Mouse (Mus musculus) intestine, embryonic 14.5 days (tissue): Measurements from ENCODE around the gene Hypk. TPM values are rescaled to one million over a fixed set of nuclear protein-coding genes. Genes with fewer than 3 reads are reported as not detected.
A peak's percentile ranks its signal among the peaks of the same experiment; 100 is the strongest.
"Not testable (repeated sequence)": the region's sequence is repeated elsewhere in the genome, so short reads cannot be mapped to it uniquely, and the experiment has no call there.

Experiments
- ATAC-seq: fragments of 200-750 bp; cut with Nextera tagmentation; replicated peaks from 2 replicates; pipeline ENCODE4 v1.8.0; 2017; ENCODE audit warnings: low read depth, moderate number of reproducible peaks, moderate TSS enrichment, moderate library complexity; ENCODE audit not compliant: low FRiP score, low TSS enrichment
- DNase-seq: peaks from one replicate; pipeline ENCODE4 v3.0.0-alpha.2; 2018; ENCODE audit warnings: low spot score
- H3K27ac ChIP-seq: fragments of 300-500 bp; sonication (generic); 2 replicates; pipeline ENCODE4 v1.5.1; 2014; ENCODE audit warnings: low read depth, mild to moderate bottlenecking, control low read depth
- H3K27me3 ChIP-seq: fragments of 300-500 bp; sonication (generic); replicated peaks from 2 replicates; pipeline ENCODE4 v1.6.1; 2014; ENCODE audit warnings: low read length, control low read depth; ENCODE audit not compliant: control insufficient read depth, insufficient read depth
- H3K36me3 ChIP-seq: fragments of 300-500 bp; sonication (generic); 2 replicates; pipeline ENCODE4 v1.6.1; 2014; ENCODE audit warnings: low read length, control low read depth; ENCODE audit not compliant: control insufficient read depth, insufficient read depth
- H3K4me1 ChIP-seq: fragments of 300-500 bp; sonication (generic); replicated peaks from 2 replicates; pipeline ENCODE4 v1.6.1; 2014; ENCODE audit warnings: low read length, control low read depth, mixed read lengths; ENCODE audit not compliant: control insufficient read depth, insufficient read depth
- H3K4me2 ChIP-seq: fragments of 300-500 bp; sonication (generic); 2 replicates; pipeline ENCODE4 v1.6.1; 2014; ENCODE audit warnings: low read length
- H3K4me3 ChIP-seq: fragments of 300-500 bp; sonication (generic); 2 replicates; pipeline ENCODE4 v1.5.1; 2014; ENCODE audit warnings: low read depth, low read length, control low read depth, mixed read lengths
- H3K9ac ChIP-seq: fragments of 300-500 bp; sonication (generic); 2 replicates; pipeline ENCODE4 v1.6.1; 2014; ENCODE audit warnings: mild to moderate bottlenecking, low read length
- H3K9me3 ChIP-seq: fragments of 300-500 bp; sonication (generic); 2 replicates; pipeline ENCODE4 v1.6.1; 2016; ENCODE audit warnings: low read length, control low read depth; ENCODE audit not compliant: control insufficient read depth
- WGBS: fragments of 180-500 bp; shearing (Covaris S2); extraction: QIAGEN DNeasy Blood & Tissue Kit; methylation state at CpG from one replicate; pipeline ENCODE4 v1.1.7; 2014; 5-methylcytosine and 5-hydroxymethylcytosine counted together
- microRNA-seq: library from miRNA; unstranded; fragments of <30 nt; microRNA quantifications from one replicate; pipeline ENCODE4, GENCODE M21; 2016
- polyA plus RNA-seq: library from polyadenylated mRNA; unstranded; fragments of >200 nt; fragmentation: Nextera tagmentation; extraction: Ambion mirVana; gene quantifications from 2 replicates; pipeline ENCODE4 v1.2.1, GENCODE M21; 2014

Gene Hypk
- polyA plus RNA-seq, 1 experiment from 2014 or later, result 84.8 TPM

DNA sequence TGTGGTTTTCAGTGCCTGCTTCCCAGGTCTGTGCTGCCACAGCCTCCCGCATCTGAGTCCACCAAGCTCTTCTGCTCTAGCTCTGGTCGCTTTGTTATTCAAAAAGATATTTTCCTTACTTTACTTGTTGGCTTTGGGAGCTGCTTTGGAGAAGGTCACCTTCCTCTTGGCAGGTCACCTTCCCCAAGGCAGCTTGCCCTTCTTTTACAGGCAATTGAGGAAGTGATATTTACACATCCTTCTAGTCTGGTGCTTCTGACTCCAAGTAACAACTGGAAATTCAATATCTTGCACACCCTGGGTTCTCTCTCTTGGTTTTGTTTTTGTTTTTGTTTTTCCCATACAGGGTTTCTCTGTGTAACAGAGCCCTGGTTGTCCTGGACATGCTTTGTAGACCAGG is 31.3 kb downstream of the Hypk start:
- H3K9ac ChIP-seq, H3K4me1 ChIP-seq, H3K9me3 ChIP-seq, ATAC-seq, H3K27ac ChIP-seq, H3K36me3 ChIP-seq, H3K27me3 ChIP-seq, H3K4me3 ChIP-seq, H3K4me2 ChIP-seq, DNase-seq: not testable (repeated sequence)
- WGBS, result 75% methylated on average over 1 of the region's 2 CpGs

DNA sequence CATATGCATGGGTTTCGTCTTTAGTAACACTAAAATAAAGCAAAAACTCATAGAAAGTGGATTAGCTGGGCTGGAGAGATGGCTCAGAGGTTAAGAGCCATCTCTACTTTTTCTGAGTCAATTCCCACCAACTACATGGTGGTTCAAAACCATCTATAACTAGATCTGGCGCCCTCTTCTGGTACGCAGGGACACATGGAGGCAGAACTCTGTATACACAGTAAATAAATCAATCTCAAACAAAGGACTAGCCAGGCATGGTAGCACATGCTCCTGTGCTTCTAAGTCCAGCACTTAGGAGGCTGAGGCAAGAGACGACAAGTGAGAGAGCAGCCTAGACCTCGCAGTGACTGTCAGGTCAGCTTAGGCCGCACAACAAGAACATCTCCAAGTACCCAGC is 48.5 kb downstream of the Hypk start:
- not testable (repeated sequence) for H3K4me1 ChIP-seq, H3K27ac ChIP-seq, H3K27me3 ChIP-seq, H3K9ac ChIP-seq, H3K36me3 ChIP-seq, H3K4me2 ChIP-seq, ATAC-seq, H3K9me3 ChIP-seq, H3K4me3 ChIP-seq, DNase-seq
- 86% methylated on average over 1 of the region's 6 CpGs for WGBS

DNA sequence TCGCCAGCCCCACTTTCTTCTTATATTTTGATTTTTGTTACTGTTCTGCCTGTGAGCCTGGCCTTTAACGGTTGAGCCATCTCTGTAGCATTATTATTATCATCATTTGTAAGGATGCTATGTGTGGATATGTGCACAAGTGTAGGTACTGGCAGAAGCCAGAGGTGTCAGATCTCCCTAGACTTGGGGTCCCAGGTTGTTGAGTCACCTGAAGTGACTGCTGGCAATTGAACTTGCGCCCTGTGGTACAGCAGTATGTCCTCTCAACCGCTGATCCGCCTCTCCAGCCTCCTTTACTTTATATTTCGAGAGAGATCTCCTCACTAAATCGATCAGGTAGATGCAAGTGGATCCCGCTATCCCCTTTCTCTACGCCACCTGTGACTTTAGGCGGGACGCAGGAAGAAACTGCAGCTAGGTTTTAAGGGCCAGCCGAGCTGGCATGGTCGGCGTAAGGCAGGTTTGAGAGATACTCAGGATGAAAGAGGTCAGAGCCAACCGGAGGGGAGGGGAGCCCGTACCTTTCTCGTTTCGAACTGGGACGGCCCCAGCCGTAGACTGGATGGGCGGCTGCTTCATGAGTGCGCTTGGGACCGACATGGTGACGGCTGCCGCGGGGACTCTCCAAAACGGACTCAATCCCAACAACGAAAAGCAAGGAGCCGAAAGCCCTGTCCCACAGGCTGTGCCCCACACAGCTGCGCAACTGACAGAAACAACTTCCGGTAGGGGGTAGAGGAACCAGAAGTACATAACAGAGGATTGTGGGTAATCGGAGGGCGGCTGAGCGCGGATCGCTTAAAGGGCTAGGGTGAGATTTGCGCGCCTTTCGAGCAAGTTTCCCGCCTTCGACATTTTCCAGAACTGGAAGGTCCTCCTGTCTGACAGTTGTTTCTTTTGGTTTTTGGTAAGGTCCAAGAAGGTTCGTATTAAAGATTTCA is 53.1 kb downstream of the Hypk start, which contains the start of the genes Mfap1a and Wdr76:
Mfap1a (minus strand) TSS at position 724 of the 941 bp plus-strand sequence.
Wdr76 (plus strand) TSS at position 782 of the 941 bp plus-strand sequence.
- Histone ChIP-seq H3K4me2 (peak within 1 kb of the TSS; percentile 85), H3K4me1 (peaks cover 15% of the 10 kb centered on the region), H3K9ac (peak within 1 kb of the TSS; percentile 58), H3K4me3 (peak within 1 kb of the TSS; percentile 60)
- not testable (repeated sequence) for H3K27me3 ChIP-seq, H3K27ac ChIP-seq, H3K36me3 ChIP-seq, H3K9me3 ChIP-seq
- WGBS, result 1% methylated on average over 38 of the region's 42 CpGs
- peak; percentile 93 for ATAC-seq
- DNase-seq, result peak; percentile 89

DNA sequence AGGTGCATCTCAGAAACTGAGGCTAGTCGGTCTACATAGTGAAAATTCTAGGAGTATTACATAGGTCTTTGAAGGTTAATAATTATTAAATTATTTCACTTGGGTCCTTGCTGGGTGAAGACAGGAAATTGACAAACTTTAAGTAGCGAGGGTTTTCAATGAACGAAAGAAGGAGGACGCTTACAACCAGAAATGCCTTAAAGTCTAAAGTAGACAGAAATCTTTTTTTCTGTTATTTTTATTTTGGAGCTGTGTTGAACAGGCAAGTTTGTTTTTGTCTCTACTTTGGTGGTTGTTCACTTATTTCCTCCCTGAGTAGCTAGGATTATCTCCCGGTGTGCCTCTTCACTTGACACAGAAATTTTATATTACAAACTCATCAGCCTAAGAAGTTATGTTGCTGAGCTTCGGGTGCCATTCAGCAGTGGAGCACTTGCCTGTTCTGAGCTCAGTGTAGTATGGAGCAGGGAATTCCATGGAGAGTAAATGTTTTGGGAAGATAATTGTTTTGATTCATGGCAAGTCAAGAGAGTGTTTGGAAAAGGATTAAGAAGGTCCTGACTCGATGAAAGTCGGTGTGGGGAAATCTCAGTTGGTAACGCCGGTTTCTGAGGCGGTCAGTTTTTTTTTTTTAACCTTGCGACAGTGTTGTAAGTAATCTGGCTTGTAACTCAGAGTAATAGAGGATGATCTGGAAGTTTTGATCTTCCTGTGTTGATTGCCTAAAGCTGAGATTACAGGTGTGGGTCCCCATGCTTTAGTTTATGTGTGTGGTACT is 54.3 kb downstream of the Hypk start:
- WGBS, result 4% methylated on average over 12 of the region's 12 CpGs
- peak overlapping the region; percentile 60 for H3K4me3 ChIP-seq
- DNase-seq (no peak), ATAC-seq (no peak)
- H3K9ac ChIP-seq, result peak overlapping the region; percentile 58
- no peaks in the 10 kb centered on the region for H3K9me3 ChIP-seq
- peaks cover 17% of the 10 kb centered on the region for H3K36me3 ChIP-seq
- H3K27ac ChIP-seq, result no peak overlapping the region
- peak overlapping the region; percentile 85 for H3K4me2 ChIP-seq
- H3K27me3 ChIP-seq, result no peaks in the 10 kb centered on the region
- peaks cover 15% of the 10 kb centered on the region for H3K4me1 ChIP-seq

DNA sequence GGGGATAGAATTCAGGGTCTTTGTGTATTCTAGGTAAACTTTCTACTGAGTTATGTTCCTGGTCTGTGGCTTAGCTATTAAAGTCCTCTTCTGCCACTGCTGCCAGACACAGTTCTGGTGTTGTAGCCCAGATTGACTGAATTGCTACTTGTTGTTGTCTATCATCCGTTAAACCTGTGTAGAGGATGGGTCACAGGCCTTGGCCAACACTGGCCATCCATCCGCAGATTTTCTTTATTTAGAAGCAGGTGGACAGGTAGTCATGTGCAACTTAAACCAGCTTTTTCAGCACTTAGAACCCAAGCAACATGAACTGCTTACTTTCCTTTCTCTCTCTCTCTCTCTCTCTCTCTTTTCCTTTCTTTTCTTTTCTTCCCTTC is 54.9 kb downstream of the Hypk start:
- 69% methylated on average over 2 of the region's 2 CpGs for WGBS
- ATAC-seq (no peak), DNase-seq (no peak)
- Histone ChIP-seq H3K4me3 (peak overlapping the region; percentile 60), H3K9ac (peak overlapping the region; percentile 58), H3K9me3 (no peaks in the 10 kb centered on the region), H3K27me3 (no peaks in the 10 kb centered on the region), H3K4me1 (peaks cover 15% of the 10 kb centered on the region), H3K27ac (no peak overlapping the region), H3K4me2 (peak overlapping the region; percentile 85), H3K36me3 (peaks cover 18% of the 10 kb centered on the region)

Small RNA genes within 50 kb of the gene (microRNA-seq; reads per million reads assigned to microRNA genes)
- gene Gm22953, result not detected

Other genes starting within 250 kb of the Hypk start
- gene Trp53bp1, start 181.9 kb upstream of the Hypk start, polyA plus RNA-seq, result 63.8 and 70.3 TPM in 2 replicates
- 6.7 and 7.2 TPM in 2 replicates for gene Map1a, start 163.7 kb upstream of the Hypk start, polyA plus RNA-seq
- gene Ppip5k1, start 97.9 kb upstream of the Hypk start, polyA plus RNA-seq, result 15.0 and 15.3 TPM in 2 replicates
- 64.4 and 100 TPM in 2 replicates for gene Ckmt1, start 95.6 kb upstream of the Hypk start, polyA plus RNA-seq
- not detected in 2 replicates for gene Strc, start 66.1 kb upstream of the Hypk start, polyA plus RNA-seq
- 540 and 546 TPM in 2 replicates for gene Pdia3, start 39.5 kb upstream of the Hypk start, polyA plus RNA-seq
- 2.1 and 2.2 TPM in 2 replicates for gene Catsper2, start 39.5 kb upstream of the Hypk start, polyA plus RNA-seq
- 12.4 and 14.8 TPM in 2 replicates for gene Ell3, start 9.0 kb upstream of the Hypk start, polyA plus RNA-seq
- 513 and 576 TPM in 2 replicates for gene Serf2, start 4.1 kb upstream of the Hypk start, polyA plus RNA-seq
- 0.26 and 0.70 TPM in 2 replicates for gene Serinc4, start 3.5 kb downstream of the Hypk start, polyA plus RNA-seq
- gene Mfap1b, start 20.8 kb downstream of the Hypk start, polyA plus RNA-seq, result 40.9 and 49.4 TPM in 2 replicates
- gene Mfap1a, start 53.4 kb downstream of the Hypk start, polyA plus RNA-seq, result 20.0 and 23.6 TPM in 2 replicates
- gene Wdr76, start 53.4 kb downstream of the Hypk start, polyA plus RNA-seq, result 9.1 and 9.9 TPM in 2 replicates